Mouse (Mus musculus): ENCODE results near the gene Gstp3. TPM values are rescaled to one million over a fixed set of nuclear protein-coding genes. Genes with fewer than 3 reads are reported as not detected.

Gstp3 gene
- polyA plus RNA-seq, 1 experiment = 0.09 TPM

GRCm38 (mm10) chr19:4023185-4023584 lies 36.2 kb downstream of the Gstp3 start:
- no peak overlapping the region for H3ac ChIP-seq (ENCODE audit: control insufficient read depth, insufficient read length, low read depth)
- TF ChIP-seq USF1 (IDR thresholded peaks at IDR 0.05; ENCODE audit: low read depth) (no peak), MYOG (IDR thresholded peaks at IDR 0.05; ENCODE audit: control insufficient read depth, extremely low read depth, insufficient read length) (no peak), MAX (IDR thresholded peaks at IDR 0.05) (no peak), CEBPB (IDR thresholded peaks at IDR 0.05; ENCODE audit: low read depth) (no peak), MYOD1 (IDR thresholded peaks at IDR 0.05; ENCODE audit: control insufficient read depth, insufficient read length, low read depth) (no peak), FOSL1 (IDR thresholded peaks at IDR 0.05; ENCODE audit: insufficient read depth, low read length, poor library complexity, severe bottlenecking) (no peak), CTCF (IDR thresholded peaks at IDR 0.05; ENCODE audit: control insufficient read depth, insufficient read depth, insufficient read length) (no peak)

GRCm38 (mm10) chr19:4018743-4019583 lies 40.4 kb downstream of the Gstp3 start:
- no peaks in the 10 kb centered on the region for H3K36me3 ChIP-seq (ENCODE audit: control insufficient read depth, insufficient read depth)
- H3K79me3 ChIP-seq (ENCODE audit: low read depth) = no peaks in the 10 kb centered on the region
- no peaks in the 10 kb centered on the region for H3K79me2 ChIP-seq (ENCODE audit: control insufficient read depth, insufficient read depth)
- peak; percentile 56 for TF ChIP-seq CTCF (IDR thresholded peaks at IDR 0.05; ENCODE audit: control insufficient read depth, insufficient read depth, insufficient read length)
- TF ChIP-seq MYOG (IDR thresholded peaks at IDR 0.05; ENCODE audit: control insufficient read depth, extremely low read depth, insufficient read length) = no peak
- H3ac ChIP-seq (ENCODE audit: control insufficient read depth, insufficient read length, low read depth) = peak overlapping the region; percentile 39
- H3K27me3 ChIP-seq (ENCODE audit: control insufficient read depth, insufficient read depth, insufficient read length) = no peaks in the 10 kb centered on the region
- no peak overlapping the region for H3K4me3 ChIP-seq (ENCODE audit: insufficient read depth, poor library complexity, severe bottlenecking)

More at GRCm38 (mm10) chr19:4023185-4023584, 36.2 kb downstream of the Gstp3 start:
- Histone ChIP-seq H3K79me3 (ENCODE audit: low read depth) (no peaks in the 10 kb centered on the region), H3K79me2 (ENCODE audit: control insufficient read depth, insufficient read depth) (no peaks in the 10 kb centered on the region), H3K4me3 (ENCODE audit: insufficient read depth, poor library complexity, severe bottlenecking) (no peak overlapping the region), H3K27me3 (ENCODE audit: control insufficient read depth, insufficient read depth, insufficient read length) (no peaks in the 10 kb centered on the region), H3K36me3 (ENCODE audit: control insufficient read depth, insufficient read depth) (no peaks in the 10 kb centered on the region)

DNA sequence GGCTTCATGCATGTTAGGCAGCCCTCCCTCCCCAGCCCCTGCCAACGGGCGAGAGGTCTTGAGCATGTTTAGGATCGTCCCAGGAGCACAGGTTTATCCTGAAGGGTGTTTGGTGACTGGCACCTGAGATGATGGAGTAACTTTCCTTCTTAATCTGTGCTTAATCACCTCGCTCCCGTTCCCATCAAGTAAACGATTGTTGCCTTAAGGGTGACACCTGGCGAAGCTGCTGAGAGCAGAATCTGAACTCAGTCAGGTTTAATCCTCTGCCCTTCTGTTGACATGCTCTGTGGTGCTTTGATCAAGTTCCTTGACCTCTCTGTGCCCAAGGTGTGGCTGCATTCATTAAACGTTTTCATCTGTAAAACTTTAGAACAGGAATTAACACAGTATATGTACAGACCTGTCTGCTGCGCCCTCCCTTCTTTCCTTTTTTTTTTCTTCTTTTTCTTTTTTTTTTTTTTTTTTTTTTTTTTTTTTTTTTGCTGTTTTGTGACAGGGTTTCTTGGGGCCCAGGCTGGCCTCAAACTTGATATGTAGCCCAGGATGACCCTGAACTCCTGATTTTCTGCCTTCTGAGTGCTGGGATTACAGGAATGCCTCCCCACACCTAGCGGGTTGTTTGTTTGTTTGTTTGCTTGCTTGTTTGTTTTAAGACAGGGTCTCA lies 41.3 kb downstream of the Gstp3 start:
- no peak overlapping the region for H3ac ChIP-seq (ENCODE audit: control insufficient read depth, insufficient read length, low read depth)
- H3K79me2 ChIP-seq (ENCODE audit: control insufficient read depth, insufficient read depth) = no peaks in the 10 kb centered on the region
- no peaks in the 10 kb centered on the region for H3K27me3 ChIP-seq (ENCODE audit: control insufficient read depth, insufficient read depth, insufficient read length)
- no peaks in the 10 kb centered on the region for H3K79me3 ChIP-seq (ENCODE audit: low read depth)
- no peaks in the 10 kb centered on the region for H3K36me3 ChIP-seq (ENCODE audit: control insufficient read depth, insufficient read depth)
- no peak for TF ChIP-seq CTCF (IDR thresholded peaks at IDR 0.05; ENCODE audit: control insufficient read depth, insufficient read depth, insufficient read length)
- no peak for TF ChIP-seq MAX (IDR thresholded peaks at IDR 0.05)
- TF ChIP-seq CEBPB (IDR thresholded peaks at IDR 0.05; ENCODE audit: low read depth) = no peak
- no peak for TF ChIP-seq MYOG (IDR thresholded peaks at IDR 0.05; ENCODE audit: control insufficient read depth, extremely low read depth, insufficient read length)
- TF ChIP-seq FOSL1 (IDR thresholded peaks at IDR 0.05; ENCODE audit: insufficient read depth, low read length, poor library complexity, severe bottlenecking) = no peak
- no peak for TF ChIP-seq USF1 (IDR thresholded peaks at IDR 0.05; ENCODE audit: low read depth)
- no peak for TF ChIP-seq MYOD1 (IDR thresholded peaks at IDR 0.05; ENCODE audit: control insufficient read depth, insufficient read length, low read depth)
- H3K4me3 ChIP-seq (ENCODE audit: insufficient read depth, poor library complexity, severe bottlenecking) = no peak overlapping the region

GRCm38 (mm10) chr19:4015635-4016034 lies 43.7 kb downstream of the Gstp3 start:
- H3ac ChIP-seq (ENCODE audit: control insufficient read depth, insufficient read length, low read depth) = no peak overlapping the region
- H3K36me3 ChIP-seq (ENCODE audit: control insufficient read depth, insufficient read depth) = peaks cover 7% of the 10 kb centered on the region
- H3K79me2 ChIP-seq (ENCODE audit: control insufficient read depth, insufficient read depth) = peaks cover 15% of the 10 kb centered on the region
- TF ChIP-seq CTCF (IDR thresholded peaks at IDR 0.05; ENCODE audit: control insufficient read depth, insufficient read depth, insufficient read length) (no peak), MYOG (IDR thresholded peaks at IDR 0.05; ENCODE audit: control insufficient read depth, extremely low read depth, insufficient read length) (no peak), CEBPB (IDR thresholded peaks at IDR 0.05; ENCODE audit: low read depth) (no peak), FOSL1 (IDR thresholded peaks at IDR 0.05; ENCODE audit: insufficient read depth, low read length, poor library complexity, severe bottlenecking) (no peak), MYOD1 (IDR thresholded peaks at IDR 0.05; ENCODE audit: control insufficient read depth, insufficient read length, low read depth) (no peak), USF1 (IDR thresholded peaks at IDR 0.05; ENCODE audit: low read depth) (no peak), MAX (IDR thresholded peaks at IDR 0.05) (no peak)
- no peaks in the 10 kb centered on the region for H3K27me3 ChIP-seq (ENCODE audit: control insufficient read depth, insufficient read depth, insufficient read length)
- no peak overlapping the region for H3K4me3 ChIP-seq (ENCODE audit: insufficient read depth, poor library complexity, severe bottlenecking)
- peaks cover 8% of the 10 kb centered on the region for H3K79me3 ChIP-seq (ENCODE audit: low read depth)

DNA sequence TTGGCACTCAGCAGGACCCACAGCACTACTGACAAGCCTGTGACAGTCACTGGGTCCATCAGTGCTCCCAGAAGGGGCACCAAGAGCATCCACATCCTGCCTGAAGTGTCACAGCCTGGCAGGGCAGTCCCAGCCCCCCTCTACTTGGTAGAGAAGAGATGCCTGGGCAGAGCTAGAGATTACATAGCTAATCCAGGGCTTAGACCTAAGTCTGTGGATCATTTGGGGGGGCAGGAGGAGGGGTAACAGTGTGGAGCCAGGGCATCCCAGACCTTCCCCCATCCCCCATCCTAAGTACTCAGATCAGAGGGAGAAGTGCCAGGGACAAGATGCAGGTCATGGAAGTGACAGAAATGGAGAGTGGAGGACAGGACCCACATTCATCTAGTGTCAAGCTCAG lies 44.6 kb downstream of the Gstp3 start:
- Histone ChIP-seq H3K36me3 (ENCODE audit: control insufficient read depth, insufficient read depth) (peaks cover 13% of the 10 kb centered on the region), H3K79me2 (ENCODE audit: control insufficient read depth, insufficient read depth) (peaks cover 15% of the 10 kb centered on the region), H3K79me3 (ENCODE audit: low read depth) (peaks cover 8% of the 10 kb centered on the region), H3K27me3 (ENCODE audit: control insufficient read depth, insufficient read depth, insufficient read length) (no peaks in the 10 kb centered on the region), H3ac (ENCODE audit: control insufficient read depth, insufficient read length, low read depth) (no peak overlapping the region), H3K4me3 (ENCODE audit: insufficient read depth, poor library complexity, severe bottlenecking) (no peak overlapping the region)
- TF ChIP-seq FOSL1 (IDR thresholded peaks at IDR 0.05; ENCODE audit: insufficient read depth, low read length, poor library complexity, severe bottlenecking) = no peak
- TF ChIP-seq MAX (IDR thresholded peaks at IDR 0.05) = no peak
- no peak for TF ChIP-seq MYOD1 (IDR thresholded peaks at IDR 0.05; ENCODE audit: control insufficient read depth, insufficient read length, low read depth)
- TF ChIP-seq USF1 (IDR thresholded peaks at IDR 0.05; ENCODE audit: low read depth) = no peak
- TF ChIP-seq MYOG (IDR thresholded peaks at IDR 0.05; ENCODE audit: control insufficient read depth, extremely low read depth, insufficient read length) = no peak
- no peak for TF ChIP-seq CTCF (IDR thresholded peaks at IDR 0.05; ENCODE audit: control insufficient read depth, insufficient read depth, insufficient read length)
- TF ChIP-seq CEBPB (IDR thresholded peaks at IDR 0.05; ENCODE audit: low read depth) = no peak

Measured in C2C12 (cell line).